Mouse (Mus musculus) MEL (cell line): Measurements from ENCODE around the gene Tll2. TPM values are rescaled to one million over a fixed set of nuclear protein-coding genes. Genes with fewer than 3 reads are reported as not detected.

Source experiments
- DNase-seq: peaks from one replicate; pipeline ENCODE4 v3.0.0; 2011; ENCODE audit warnings: low read depth, low spot score
- H3K27ac ChIP-seq: 2 replicates; pipeline ENCODE4 v1.5.1; 2012; ENCODE audit warnings: low read depth, mild to moderate bottlenecking, control low read depth, low read length, moderate library complexity; ENCODE audit not compliant: control insufficient read depth
- H3K27me3 ChIP-seq, 2 experiments: fragments of 150-350 bp in 1 of 2; sonication (generic) in 1 of 2; 2 replicates each; pipeline ENCODE4 v1.6.1; 2012; ENCODE audit warnings: low read length in 2 of 2, mild to moderate bottlenecking in 2 of 2, improper control_type of control experiment in 1 of 2, moderate library complexity in 1 of 2; ENCODE audit not compliant: insufficient read depth in 2 of 2, control insufficient read depth in 1 of 2
- H3K36me3 ChIP-seq, 2 experiments: 2 replicates each; pipeline ENCODE4 v1.6.1; 2012 to 2014; ENCODE audit warnings: low read length in 2 of 2, improper control_type of control experiment in 1 of 2, inconsistent platforms in 1 of 2, mild to moderate bottlenecking in 1 of 2; ENCODE audit not compliant: insufficient read depth in 2 of 2, control insufficient read depth in 1 of 2
- H3K4me1 ChIP-seq, 2 experiments: fragments of 150-350 bp in 1 of 2; sonication (generic) in 1 of 2; 2 replicates each; pipeline ENCODE4 v1.6.1; 2012; ENCODE audit warnings: low read length in 2 of 2, improper control_type of control experiment in 1 of 2, mild to moderate bottlenecking in 1 of 2; ENCODE audit not compliant: insufficient read depth in 2 of 2, control insufficient read depth in 1 of 2
- H3K4me3 ChIP-seq, 2 experiments: fragments of 150-350 bp in 1 of 2; sonication (generic) in 1 of 2; 2 replicates each; pipeline ENCODE4 v1.5.1; 2012; ENCODE audit warnings: low read depth in 2 of 2, low read length in 2 of 2, mild to moderate bottlenecking in 2 of 2, moderate library complexity in 2 of 2, control low read depth in 1 of 2, improper control_type of control experiment in 1 of 2; ENCODE audit not compliant: control insufficient read depth in 1 of 2, insufficient read depth in 1 of 2
- H3K79me2 ChIP-seq: 2 replicates; pipeline ENCODE4 v1.6.1; 2012; ENCODE audit warnings: mild to moderate bottlenecking, low read length, moderate library complexity; ENCODE audit not compliant: control insufficient read depth, poor library complexity, insufficient read depth
- H3K9ac ChIP-seq: 2 replicates; pipeline ENCODE4 v1.6.1; 2012; ENCODE audit warnings: low read depth, mild to moderate bottlenecking, control low read depth, low read length, moderate library complexity; ENCODE audit not compliant: control insufficient read depth, poor library complexity, severe bottlenecking
- H3K9me3 ChIP-seq: fragments of 150-350 bp; sonication (generic); replicated peaks from 2 replicates; pipeline ENCODE4 v1.6.1; 2012; ENCODE audit warnings: mild to moderate bottlenecking, low read length, improper control_type of control experiment, moderate library complexity; ENCODE audit not compliant: insufficient read depth
- CTCF ChIP-seq, 3 experiments: IDR thresholded peaks in 2 of 3; conservative IDR thresholded peaks in 1 of 3; 2 replicates each; pipeline ENCODE4 v1.5.1; 2011 to 2012; ENCODE audit warnings: low read length in 3 of 3, low read depth in 2 of 3, mild to moderate bottlenecking in 2 of 3, improper control_type of control experiment in 1 of 3, inconsistent platforms in 1 of 3, mixed read lengths in 1 of 3, moderate library complexity in 1 of 3; ENCODE audit not compliant: control insufficient read depth in 1 of 3, insufficient read depth in 1 of 3, poor library complexity in 1 of 3, severe bottlenecking in 1 of 3
- ELF1 ChIP-seq: IDR thresholded peaks from 2 replicates; pipeline ENCODE4 v1.6.1; 2014; ENCODE audit warnings: low read depth, mild to moderate bottlenecking, inconsistent platforms, low read length, improper control_type of control experiment, moderate library complexity
- EP300 ChIP-seq, 2 experiments: IDR thresholded peaks; 2 replicates each; pipeline ENCODE4 v1.6.1; 2011; ENCODE audit warnings: improper control_type of control experiment in 2 of 2, low read length in 2 of 2, low read depth in 1 of 2, mild to moderate bottlenecking in 1 of 2
- GABPA ChIP-seq: IDR thresholded peaks from 2 replicates; pipeline ENCODE4 v1.6.1; 2012; ENCODE audit warnings: low read depth, mild to moderate bottlenecking, inconsistent platforms, low read length, improper control_type of control experiment, moderate library complexity
- GATA1 ChIP-seq: IDR thresholded peaks from 2 replicates; pipeline ENCODE4 v1.6.1; 2011; ENCODE audit warnings: low read depth, low read length, improper control_type of control experiment
- HCFC1 ChIP-seq: IDR thresholded peaks from 2 replicates; pipeline ENCODE4 v1.6.1; 2012; ENCODE audit warnings: low read depth, mild to moderate bottlenecking, inconsistent platforms, low read length, improper control_type of control experiment, moderate library complexity
- JUND ChIP-seq: IDR thresholded peaks from 2 replicates; pipeline ENCODE4 v1.6.1; 2011; ENCODE audit warnings: low read depth, mild to moderate bottlenecking, improper control_type of control experiment, low read length
- MAX ChIP-seq: IDR thresholded peaks from 2 replicates; pipeline ENCODE4 v1.6.1; 2011; ENCODE audit warnings: low read length, improper control_type of control experiment
- MXI1 ChIP-seq: IDR thresholded peaks from 2 replicates; pipeline ENCODE4 v1.6.1; 2011; ENCODE audit warnings: mild to moderate bottlenecking, low read depth, low read length, improper control_type of control experiment
- MYB ChIP-seq: IDR thresholded peaks from 2 replicates; pipeline ENCODE4 v1.6.1; 2011; ENCODE audit warnings: mild to moderate bottlenecking, low read depth, low read length, improper control_type of control experiment
- RAD21 ChIP-seq: IDR thresholded peaks from 2 replicates; pipeline ENCODE4 v1.6.1; 2011; ENCODE audit warnings: mild to moderate bottlenecking, low read depth, low read length, improper control_type of control experiment
- TAL1 ChIP-seq: IDR thresholded peaks from 2 replicates; pipeline ENCODE4 v1.6.1; 2012; ENCODE audit warnings: mild to moderate bottlenecking, inconsistent platforms, low read length, moderate library complexity, mixed read lengths
- USF2 ChIP-seq, 2 experiments: IDR thresholded peaks; 2 replicates each; pipeline ENCODE4 v1.6.1; 2011 to 2012; ENCODE audit warnings: improper control_type of control experiment in 2 of 2, low read length in 2 of 2, borderline replicate concordance in 1 of 2, inconsistent platforms in 1 of 2, low read depth in 1 of 2, mild to moderate bottlenecking in 1 of 2; ENCODE audit not compliant: insufficient read depth in 1 of 2
- ZC3H11A ChIP-seq: IDR thresholded peaks from 2 replicates; pipeline ENCODE4 v1.6.1; 2012; ENCODE audit warnings: low read depth, mild to moderate bottlenecking, inconsistent platforms, low read length, improper control_type of control experiment
- ZKSCAN1 ChIP-seq: IDR thresholded peaks from 2 replicates; pipeline ENCODE4 v1.6.1; 2012; ENCODE audit warnings: low read depth, mild to moderate bottlenecking, inconsistent platforms, low read length, improper control_type of control experiment, moderate library complexity
- ZMIZ1 ChIP-seq: IDR thresholded peaks from 2 replicates; pipeline ENCODE4 v1.6.1; 2012; ENCODE audit warnings: low read depth, mild to moderate bottlenecking, inconsistent platforms, low read length, improper control_type of control experiment, moderate library complexity
- polyA plus RNA-seq, 2 experiments: library from polyadenylated mRNA; stranded (reverse) in 1 of 2; unstranded in 1 of 2; fragments of >175 nt in 1 of 2; fragments of >200 nt in 1 of 2; gene quantifications; 2 replicates each; pipeline versions ENCODE4 v1.2.1 to v1.2.4; 2012; ENCODE audit warnings: low replicate concordance in 2 of 2, low read depth in 1 of 2; ENCODE audit not compliant: insufficient read length in 2 of 2, insufficient read depth in 1 of 2, missing spikeins in 1 of 2
- total RNA-seq: library from RNA; depleted of rRNA; stranded (reverse); fragments of 300-350 nt; gene quantifications from 2 replicates; pipeline ENCODE4 v1.2.3, GENCODE M21; 2012

Gene Tll2
- total and polyA plus RNA-seq, 3 experiments = not detected

- Histone ChIP-seq H3K27ac (no peak overlapping the region), H3K27me3 (peaks cover 0 to 3% of the 10 kb centered on the region in 2 experiments; a peak in 2 of 4 replicates), H3K4me1 (no peaks in the 10 kb centered on the region), H3K36me3 (no peaks in the 10 kb centered on the region), H3K79me2 (no peaks in the 10 kb centered on the region), H3K9ac (no peak overlapping the region), H3K4me3 (no peak overlapping the region), H3K9me3 (no peaks in the 10 kb centered on the region)
- DNase-seq = no peak
- TF ChIP-seq EP300 (IDR thresholded peaks at IDR 0.05; ENCODE audit: low read depth in 1 of 2, low read length in 2 of 2) = no peak
- no peak for TF ChIP-seq USF2 (IDR thresholded peaks at IDR 0.05; ENCODE audit: borderline replicate concordance in 1 of 2, insufficient read depth in 1 of 2, low read depth in 1 of 2, low read length in 2 of 2)
- no peak for TF ChIP-seq GATA1
- TF ChIP-seq ZKSCAN1 = no peak
- no peak for TF ChIP-seq HCFC1
- no peak for TF ChIP-seq CTCF (IDR thresholded peaks at IDR 0.05 in 2 of 3, conservative IDR thresholded peaks at IDR 0.05 in 1 of 3; ENCODE audit: control insufficient read depth in 1 of 3, insufficient read depth in 1 of 3, low read depth in 2 of 3, low read length in 3 of 3, poor library complexity in 1 of 3, severe bottlenecking in 1 of 3)
Measured at GRCm38 (mm10) chr19:41086289-41086688, 120.3 kb downstream of the Tll2 start.

GRCm38 (mm10) chr19:41083646-41084045, 123.0 kb downstream of the Tll2 start:
- peaks cover 0 to 3% of the 10 kb centered on the region in 2 experiments; a peak in 2 of 4 replicates for H3K27me3 ChIP-seq
- no peak overlapping the region for H3K27ac ChIP-seq
- H3K9ac ChIP-seq = no peak overlapping the region
- H3K79me2 ChIP-seq = no peaks in the 10 kb centered on the region
- H3K36me3 ChIP-seq = no peaks in the 10 kb centered on the region
- H3K4me3 ChIP-seq = no peak overlapping the region
- no peak for DNase-seq
- TF ChIP-seq ZMIZ1 (no peak), MYB (no peak), ZC3H11A (no peak), TAL1 (no peak), GABPA (no peak), HCFC1 (no peak), ELF1 (no peak), MAX (no peak), EP300 (IDR thresholded peaks at IDR 0.05; ENCODE audit: low read depth in 1 of 2, low read length in 2 of 2) (no peak), RAD21 (no peak), MXI1 (no peak), CTCF (IDR thresholded peaks at IDR 0.05 in 2 of 3, conservative IDR thresholded peaks at IDR 0.05 in 1 of 3; ENCODE audit: control insufficient read depth in 1 of 3, insufficient read depth in 1 of 3, low read depth in 2 of 3, low read length in 3 of 3, poor library complexity in 1 of 3, severe bottlenecking in 1 of 3) (no peak), JUND (no peak)
- TF ChIP-seq, all 39 proteins: peak for 0
- no peaks in the 10 kb centered on the region for H3K9me3 ChIP-seq
- no peaks in the 10 kb centered on the region for H3K4me1 ChIP-seq
